In genomic region chr8:70897021-70897680, GRCm38 (mm10) we compare ENCODE assay signal across 7 mouse cellular contexts. TPM values are rescaled to one million over a fixed set of nuclear protein-coding genes. Genes with fewer than 3 reads are reported as not detected.
DNase-seq lines count a peak whose midpoint lies in the region; ATAC-seq lines count a peak whose summit lies in the region.

Gene Rpl18a, minus strand, starts transcription at chr8:70897412.

- H3K36me3 ChIP-seq in embryonic facial prominence, embryonic 12.5 days, result peaks cover 26% of the 10 kb centered on the region
- H3K36me3 ChIP-seq in limb, embryonic 11.5 days (ENCODE audit: control insufficient read depth, insufficient read depth, low read length), result peaks cover 12% of the 10 kb centered on the region
- H3K36me3 ChIP-seq in midbrain, embryonic 14.5 days (ENCODE audit: control insufficient read depth, insufficient read depth, low read length), result peaks cover 31% of the 10 kb centered on the region

- no peaks in the 10 kb centered on the region for H3K9me3 ChIP-seq in embryonic facial prominence, embryonic 12.5 days
- H3K9me3 ChIP-seq in limb, embryonic 11.5 days (ENCODE audit: control insufficient read depth, low read length), result no peaks in the 10 kb centered on the region
- H3K9me3 ChIP-seq in midbrain, embryonic 14.5 days (ENCODE audit: control insufficient read depth, low read length), result no peaks in the 10 kb centered on the region

- peaks cover 30% of the 10 kb centered on the region for H3K27me3 ChIP-seq in embryonic facial prominence, embryonic 12.5 days
- H3K27me3 ChIP-seq in limb, embryonic 11.5 days (ENCODE audit: control insufficient read depth, insufficient read depth, low read length), result peaks cover 15% of the 10 kb centered on the region
- peaks cover 28% of the 10 kb centered on the region for H3K27me3 ChIP-seq in midbrain, embryonic 14.5 days (ENCODE audit: control insufficient read depth, insufficient read depth, low read length)

- ATAC-seq in embryonic facial prominence, embryonic 12.5 days (ENCODE audit: insufficient number of reproducible peaks, insufficient read depth, low FRiP score, low TSS enrichment), result peak; percentile 98
- ATAC-seq in limb, embryonic 11.5 days (ENCODE audit: insufficient number of reproducible peaks, low FRiP score, low TSS enrichment, low read depth), result peak; percentile 96
- ATAC-seq in midbrain, embryonic 14.5 days (ENCODE audit: low FRiP score, low TSS enrichment), result peak; percentile 99

- WGBS in embryonic facial prominence, embryonic 12.5 days, result under 1% methylated on average over 60 of the region's 60 CpGs
- WGBS in limb, embryonic 11.5 days, result under 1% methylated on average over 60 of the region's 60 CpGs
- WGBS in midbrain, embryonic 14.5 days, result under 1% methylated on average over 59 of the region's 60 CpGs

- H3K27ac ChIP-seq in embryonic facial prominence, embryonic 12.5 days, result peak within 1 kb of the TSS; percentile 89
- H3K27ac ChIP-seq in limb, embryonic 11.5 days (replicated peaks; ENCODE audit: low read depth, low read length), result peak within 1 kb of the TSS; percentile 49
- H3K27ac ChIP-seq in midbrain, embryonic 14.5 days (replicated peaks; ENCODE audit: low read depth, low read length), result peak within 1 kb of the TSS; percentile 81

- peaks cover 36% of the 10 kb centered on the region for H3K4me1 ChIP-seq in embryonic facial prominence, embryonic 12.5 days
- H3K4me1 ChIP-seq in limb, embryonic 11.5 days (ENCODE audit: control insufficient read depth, insufficient read depth, low read length), result peaks cover 7% of the 10 kb centered on the region
- H3K4me1 ChIP-seq in midbrain, embryonic 14.5 days (ENCODE audit: control insufficient read depth, insufficient read depth, low read length), result peaks cover 8% of the 10 kb centered on the region

- peak within 1 kb of the TSS; percentile 85 for H3K4me2 ChIP-seq in embryonic facial prominence, embryonic 12.5 days (replicated peaks)
- H3K4me2 ChIP-seq in limb, embryonic 11.5 days (ENCODE audit: low read depth, severe bottlenecking), result peak within 1 kb of the TSS; percentile 94
- peak within 1 kb of the TSS; percentile 77 for H3K4me2 ChIP-seq in midbrain, embryonic 14.5 days (ENCODE audit: low read length)

- H3K9ac ChIP-seq in embryonic facial prominence, embryonic 12.5 days, result peak within 1 kb of the TSS; percentile 93
- peak within 1 kb of the TSS; percentile 89 for H3K9ac ChIP-seq in limb, embryonic 11.5 days (ENCODE audit: low read length)
- peak within 1 kb of the TSS; percentile 84 for H3K9ac ChIP-seq in midbrain, embryonic 14.5 days (replicated peaks; ENCODE audit: low read length)

- H3K4me3 ChIP-seq in embryonic facial prominence, embryonic 12.5 days, result peak within 1 kb of the TSS; percentile 89
- H3K4me3 ChIP-seq in limb, embryonic 11.5 days (ENCODE audit: low read depth, low read length), result peak within 1 kb of the TSS; percentile 79
- H3K4me3 ChIP-seq in midbrain, embryonic 14.5 days (replicated peaks; ENCODE audit: low read depth, low read length), result peak within 1 kb of the TSS; percentile 79

- peak; percentile 87 for DNase-seq in adrenal gland, postnatal 25 days
- DNase-seq in heart, adult 11 months, result peak; percentile 100
- DNase-seq in kidney, adult 18-20 months, result peak; percentile 96
- DNase-seq in limb, embryonic 11.5 days (ENCODE audit: low spot score), result peak; percentile 95
- peak; percentile 99 for DNase-seq in midbrain, embryonic 14.5 days
- peak; percentile 83 to 89 for DNase-seq in spleen, adult 18-20 months

RNA-seq across cellular contexts. Expression of gene Rpl18a, which starts in this region (rescaled TPM):
- total RNA-seq in adrenal gland, postnatal 25 days (2021), result 1,315 and 1,410 TPM in 2 replicates
- polyA plus RNA-seq in embryonic facial prominence, embryonic 12.5 days (2016; fragmentation: Nextera tagmentation; extraction: Ambion mirVana), result 3,568 and 3,610 TPM in 2 replicates
- 3,769 and 3,846 TPM in 2 replicates for polyA plus RNA-seq in limb, embryonic 11.5 days (2014; fragmentation: Nextera tagmentation; extraction: Ambion mirVana)
- polyA plus RNA-seq in midbrain, embryonic 14.5 days (2014; fragmentation: Nextera tagmentation; extraction: Ambion mirVana), result 2,701 and 2,857 TPM in 2 replicates

Comparison
In these comparisons a context has a peak if more than half of its experiments do, and no peak if none do; other contexts are left out.
1. Peak in every context shown above with its lines: DNase-seq, ATAC-seq, H3K4me3 ChIP-seq and H3K27ac ChIP-seq.